Mouse (Mus musculus) ZHBTc4 (cell line): ENCODE measurements at regions not wholly inside any gene's neighbourhood (a gene's known extent, or its start where the extent isn't known, plus 50 kb on each side); places are given as distances from the start of the nearest gene placed in this dataset.
A peak's percentile ranks its signal among the peaks of the same experiment; 100 is the strongest.
"Not testable (repeated sequence)": the region's sequence is repeated elsewhere in the genome, so short reads cannot be mapped to it uniquely, and the experiment has no call there.

Experiments
- DNase-seq: peaks from one replicate; pipeline ENCODE4 v3.0.0-alpha.2; 2011; ENCODE audit warnings: low read depth, low spot score

DNA sequence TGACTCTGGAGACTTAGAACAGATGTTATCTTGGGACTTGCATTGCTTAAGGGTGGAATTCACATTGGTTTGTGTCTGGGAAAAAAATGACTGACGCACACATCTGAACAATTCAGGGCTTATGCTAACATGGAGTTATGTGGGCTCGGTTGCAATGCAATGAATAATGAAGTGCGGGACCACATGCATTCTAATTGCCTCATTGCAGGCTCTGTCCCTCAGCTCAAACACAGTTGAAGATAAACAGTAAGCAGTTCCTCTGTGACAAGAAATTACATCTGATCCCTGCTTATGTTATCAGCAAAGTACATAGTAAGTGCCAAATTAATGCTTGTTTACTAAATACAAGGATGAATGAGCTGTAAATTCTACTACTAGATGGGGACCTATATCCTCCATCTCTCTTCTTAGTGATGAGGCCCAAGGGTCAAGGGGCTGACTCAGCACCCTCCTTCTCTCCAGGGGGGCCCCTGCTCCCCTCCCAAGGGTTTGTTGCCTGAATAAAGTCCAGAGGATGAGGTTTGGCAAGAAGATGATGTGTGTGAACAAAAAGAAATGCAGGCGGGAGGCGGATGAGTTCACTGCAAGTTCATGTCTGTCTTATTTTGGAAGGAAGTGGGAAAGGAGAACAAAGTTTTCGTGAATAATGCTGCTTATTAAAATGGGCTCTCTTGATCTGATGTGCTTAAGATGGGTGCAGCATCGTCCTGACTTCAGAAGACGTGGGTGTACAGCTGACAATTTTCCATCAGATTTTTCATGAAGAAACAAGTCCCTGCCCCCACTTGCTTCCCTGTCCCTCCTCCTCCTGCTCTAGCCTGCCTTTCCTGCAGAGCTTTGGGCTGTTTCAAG, 533.1 kb downstream of the Shisa9 start:
- no peak for DNase-seq

GRCm38 (mm10) chr16:12518264-12518663, 534.4 kb downstream of the Shisa9 start:
- no peak for DNase-seq

DNA sequence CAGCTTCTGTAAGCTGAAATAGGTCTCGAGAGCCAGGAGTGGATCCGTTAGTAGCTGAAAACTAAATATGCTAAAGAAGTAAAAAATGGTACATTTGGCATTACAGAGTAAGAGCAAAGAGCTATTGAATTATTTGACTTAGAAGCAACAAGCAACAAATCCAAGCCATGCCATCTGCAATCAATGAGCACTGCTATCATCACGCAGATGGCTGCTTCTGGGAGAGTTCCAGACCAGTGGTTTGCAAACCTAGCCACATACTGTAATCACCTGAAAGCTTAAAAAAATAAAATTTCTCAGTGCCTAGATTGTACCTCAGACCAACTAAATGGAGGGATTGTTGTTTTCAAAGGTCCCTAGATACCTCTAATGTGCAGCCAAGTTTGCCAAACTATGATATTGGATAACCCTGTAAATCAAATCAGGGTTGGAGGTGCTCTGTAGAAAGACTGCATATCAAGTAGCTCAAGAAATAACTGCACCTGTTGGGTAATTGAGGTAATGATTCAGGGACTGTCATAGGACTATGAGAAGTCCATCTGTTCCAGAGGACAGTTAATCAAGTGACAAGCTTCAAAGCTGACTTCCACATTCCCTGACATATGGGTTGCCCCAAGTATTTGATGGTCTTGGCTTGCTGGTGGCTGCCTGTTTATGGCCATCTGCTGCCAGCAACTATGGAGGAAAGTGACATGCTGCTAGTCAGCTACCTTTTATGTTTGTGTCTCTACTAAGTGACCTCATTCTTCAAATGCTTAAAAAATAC, 538.0 kb downstream of the Shisa9 start:
- DNase-seq, result no peak

DNA sequence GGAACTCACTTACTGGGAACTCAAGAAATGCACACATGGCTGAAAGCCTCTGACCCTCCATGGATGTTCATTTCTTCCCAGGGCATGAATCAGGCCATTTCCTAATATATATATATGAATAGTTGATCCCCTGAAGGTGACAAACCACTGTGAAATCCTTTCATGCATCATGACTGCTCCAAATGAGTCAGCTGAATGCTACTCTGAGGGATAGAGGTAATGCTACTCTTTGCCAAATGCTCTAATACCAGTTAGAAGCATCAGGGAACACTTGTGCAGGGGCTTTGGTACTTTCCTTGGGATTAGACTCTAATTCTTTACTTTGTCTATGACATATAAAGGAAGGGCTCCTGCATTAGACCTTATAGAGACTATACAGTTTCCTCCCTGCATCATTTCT, 561.0 kb upstream of the Ercc4 start:
- DNase-seq, result no peak

- peak; percentile 58 for DNase-seq
These were observed 520.6 kb upstream of the Ercc4 start for GRCm38 (mm10) chr16:12588889-12589288.

DNA sequence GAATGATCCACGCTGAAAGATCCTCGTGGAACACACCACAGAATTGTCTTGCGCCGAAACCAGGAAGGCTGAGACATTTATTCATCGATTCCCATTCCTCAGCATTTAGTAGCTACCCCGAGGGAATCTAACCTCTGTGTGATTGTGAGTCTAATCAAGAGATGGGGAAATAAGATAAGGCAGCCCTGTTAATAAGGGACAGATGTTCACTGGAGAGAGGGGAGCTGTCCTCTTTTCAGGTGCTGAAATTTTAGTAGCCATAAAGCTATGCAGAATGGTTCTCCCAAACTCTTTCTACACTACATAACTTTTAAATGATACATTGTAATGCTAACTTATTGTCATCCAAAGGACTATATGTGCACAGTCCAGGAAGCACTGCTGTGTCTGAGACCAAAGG, 501.2 kb upstream of the Ercc4 start:
- peak; percentile 54 for DNase-seq

DNA sequence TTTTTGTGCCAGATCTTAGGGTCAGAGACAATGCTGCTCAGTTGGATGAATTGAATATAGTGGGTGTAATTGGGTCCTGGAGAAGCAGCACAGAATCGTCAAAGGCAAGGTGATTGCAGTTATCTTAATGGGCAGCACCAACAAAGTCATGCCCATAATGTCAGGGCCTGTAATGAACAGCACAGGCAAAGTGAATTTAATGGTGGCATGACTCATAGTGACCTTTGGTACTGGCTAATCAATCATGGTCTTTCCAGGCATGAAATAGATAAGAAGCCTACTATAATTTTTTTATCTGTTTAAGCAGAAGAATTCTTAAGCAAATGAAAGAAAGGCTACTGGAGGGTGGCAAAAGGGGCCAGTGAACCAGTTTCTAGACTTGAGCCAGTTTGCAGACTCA, 498.4 kb upstream of the Ercc4 start:
- no peak for DNase-seq

DNA sequence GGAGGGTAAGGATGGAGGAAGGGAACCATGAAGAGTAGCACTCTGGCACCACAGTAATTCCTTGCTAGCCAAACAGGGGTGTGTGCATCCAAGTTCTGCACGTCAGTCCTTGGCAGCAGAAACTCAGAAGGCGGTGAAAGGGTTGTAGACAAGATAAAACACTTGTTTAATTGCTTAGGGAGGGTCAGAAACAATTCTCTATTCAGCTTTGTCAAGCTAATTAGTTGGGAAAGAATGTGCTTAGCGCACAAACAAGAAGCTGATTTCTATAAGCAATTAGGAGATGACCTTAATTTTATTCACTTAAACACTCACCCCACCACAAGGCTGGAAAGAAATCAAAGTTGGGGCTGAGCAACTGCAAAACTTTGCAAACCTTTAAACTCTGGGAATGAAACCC, 491.7 kb upstream of the Ercc4 start:
- DNase-seq, result no peak

- peak; percentile 91 for DNase-seq
These were observed 477.0 kb upstream of the Ercc4 start for GRCm38 (mm10) chr16:12632533-12632932.

GRCm38 (mm10) chr16:12638971-12639640, 470.4 kb upstream of the Ercc4 start:
- no peak for DNase-seq

- no peak for DNase-seq
These were observed 466.4 kb upstream of the Ercc4 start for GRCm38 (mm10) chr16:12643053-12643452.

DNA sequence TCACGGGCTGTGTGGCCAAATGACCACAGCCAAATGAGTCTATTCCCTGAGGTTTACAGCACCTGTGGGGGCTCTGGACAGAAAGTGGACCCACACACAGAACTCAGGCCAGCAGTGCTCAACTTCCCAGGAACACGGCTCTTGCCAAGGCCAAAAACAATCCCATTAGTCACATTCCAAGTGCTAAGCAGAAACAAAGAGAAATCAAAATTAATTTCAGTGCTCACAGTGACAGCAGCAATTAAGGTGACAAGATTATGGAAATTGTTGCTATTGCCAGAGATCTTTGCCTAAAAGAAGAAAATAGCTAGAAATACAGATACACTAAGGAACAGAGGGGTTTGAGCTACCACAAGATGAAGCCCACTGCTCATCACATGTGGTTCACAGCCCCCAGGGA, 464.9 kb upstream of the Ercc4 start:
- no peak for DNase-seq

DNA sequence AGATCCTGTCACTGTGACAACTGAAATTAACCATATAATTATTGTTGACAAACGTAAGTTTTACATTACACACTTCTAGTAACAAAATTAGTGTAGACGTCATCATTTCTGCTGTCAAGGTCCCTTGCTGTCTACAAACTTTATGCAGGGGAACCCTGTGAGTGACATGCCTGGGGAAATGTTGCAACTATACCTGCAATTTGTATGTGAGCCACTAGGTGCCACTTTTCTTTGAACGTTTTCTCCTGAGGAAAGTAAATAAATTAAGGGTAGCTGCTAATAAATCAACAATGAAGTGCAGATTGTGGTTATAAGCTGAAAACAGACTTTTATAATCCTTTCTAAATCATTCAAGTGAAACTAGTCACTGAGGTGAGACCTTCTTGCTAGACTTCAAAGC, 457.3 kb upstream of the Ercc4 start:
- peak; percentile 30 for DNase-seq

DNA sequence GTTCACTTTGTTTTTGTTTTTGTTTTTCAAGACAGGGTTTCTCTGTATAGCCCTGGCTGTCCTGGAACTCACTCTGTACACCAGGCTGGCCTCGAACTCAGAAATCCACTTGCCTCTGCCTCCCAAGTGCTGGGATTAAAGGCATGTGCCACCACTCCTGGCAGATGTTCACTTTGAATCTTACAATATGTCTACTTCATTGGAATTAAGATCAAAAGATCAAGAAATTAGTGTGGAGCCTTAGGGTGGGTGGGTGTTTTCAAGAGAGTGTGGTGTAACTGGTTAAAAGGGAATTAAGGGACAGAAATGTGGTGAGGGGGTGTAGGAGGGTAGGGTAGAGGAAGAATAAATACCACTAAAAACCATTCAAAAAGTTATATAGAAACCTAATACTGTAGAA, 435.8 kb upstream of the Ercc4 start:
- not testable (repeated sequence) for DNase-seq

DNA sequence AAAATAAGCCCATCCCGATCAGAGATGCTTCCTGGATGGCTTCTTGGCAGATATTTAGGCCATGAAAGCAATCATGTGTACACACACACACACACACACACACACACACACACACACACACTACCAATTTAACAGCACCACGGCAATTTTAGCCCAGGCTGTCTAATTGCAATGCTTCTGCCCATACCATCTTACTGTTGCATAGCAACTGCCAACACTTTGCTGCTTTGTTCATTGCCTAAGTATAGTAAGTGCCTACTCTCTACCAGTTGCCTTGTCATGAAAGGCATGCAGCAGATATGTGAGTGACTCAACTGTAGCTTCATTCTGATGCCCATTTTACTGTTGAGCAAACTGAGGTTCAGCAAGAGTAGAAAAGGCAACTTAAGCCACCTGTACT, 428.0 kb upstream of the Ercc4 start:
- no peak for DNase-seq

GRCm38 (mm10) chr16:12685816-12686215, 423.7 kb upstream of the Ercc4 start:
- DNase-seq, result no peak

GRCm38 (mm10) chr16:12691776-12692175, 417.7 kb upstream of the Ercc4 start:
- peak; percentile 75 for DNase-seq

DNA sequence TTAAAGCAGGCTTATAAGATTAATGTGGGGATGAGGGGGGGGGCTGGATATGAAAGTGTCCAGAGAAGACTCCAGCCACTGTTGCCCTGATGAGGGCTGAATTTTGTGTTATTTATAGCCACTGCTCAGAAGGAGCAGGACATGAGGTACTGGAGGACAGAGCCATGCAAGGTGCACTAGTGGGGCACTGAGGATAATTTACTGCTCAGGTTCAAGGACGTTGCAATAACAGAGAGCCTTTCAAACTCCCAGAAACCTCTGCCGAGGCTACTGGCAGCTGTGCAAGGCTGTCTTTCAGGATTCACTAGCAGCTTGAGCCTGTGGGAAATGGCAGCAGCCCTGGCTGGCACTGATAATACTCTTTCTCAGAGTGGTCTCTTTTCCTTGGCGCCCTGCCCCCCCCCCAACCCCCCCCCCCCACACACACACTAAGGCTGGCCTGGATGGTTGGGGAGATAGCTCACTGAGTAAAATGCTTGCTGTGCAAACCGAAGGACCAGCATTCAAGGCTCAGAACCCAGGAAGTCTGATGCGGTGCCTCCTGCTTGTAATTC, 416.7 kb upstream of the Ercc4 start:
- DNase-seq, result no peak

- peak; percentile 6 for DNase-seq
These were observed 416.1 kb upstream of the Ercc4 start for GRCm38 (mm10) chr16:12693346-12693745.

DNA sequence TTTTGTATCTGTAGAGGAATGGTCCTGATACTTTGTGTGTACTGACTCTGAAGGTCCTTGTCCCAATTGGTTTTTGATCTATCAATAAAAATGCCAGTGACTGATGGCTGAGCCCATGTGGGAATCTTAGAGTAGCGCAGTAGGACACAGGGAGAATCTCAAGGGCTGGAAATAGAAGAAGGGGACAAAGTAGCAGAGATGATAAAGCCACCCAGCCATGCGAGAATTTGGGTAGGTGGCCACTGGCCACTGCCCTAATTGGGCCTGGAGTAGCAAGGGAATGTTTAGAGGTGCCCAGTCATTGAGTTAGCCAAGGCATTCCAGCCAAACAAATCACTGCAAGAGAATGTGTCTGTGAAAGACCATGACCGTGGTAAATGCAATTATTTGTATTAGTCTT, 414.8 kb upstream of the Ercc4 start:
- no peak for DNase-seq

DNA sequence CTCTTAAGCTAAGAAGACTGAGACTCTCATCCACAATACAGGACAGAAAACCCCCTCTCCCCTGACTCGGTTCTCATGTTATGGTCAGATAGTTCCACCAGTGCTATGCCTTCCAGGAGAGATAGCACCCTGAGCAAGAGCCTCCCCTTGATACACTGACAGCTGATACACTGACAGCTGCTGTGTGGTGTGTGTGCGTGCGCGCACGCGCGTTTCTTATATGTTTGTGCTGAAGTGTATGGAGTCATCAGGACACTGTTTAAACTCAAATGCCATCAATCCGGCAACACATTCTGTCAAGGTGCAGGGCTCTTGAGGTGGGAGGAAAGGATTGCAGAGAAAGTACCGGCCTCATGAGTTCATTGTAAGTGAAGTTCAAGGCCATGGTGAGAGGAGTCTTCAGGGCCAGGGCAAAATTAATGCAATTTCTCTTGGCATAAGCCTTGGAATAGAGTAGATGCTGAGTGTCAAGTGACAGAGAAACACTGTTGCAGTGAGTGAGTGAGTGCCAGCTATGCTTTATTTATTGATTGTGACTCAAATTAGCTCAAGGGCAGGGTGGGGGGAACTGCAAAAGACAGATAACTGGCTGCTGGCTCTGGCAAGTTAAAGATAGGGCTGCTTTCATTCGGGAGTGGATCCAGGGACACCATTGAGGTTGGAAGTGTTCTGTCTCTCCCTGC, 412.4 kb upstream of the Ercc4 start:
- no peak for DNase-seq

DNA sequence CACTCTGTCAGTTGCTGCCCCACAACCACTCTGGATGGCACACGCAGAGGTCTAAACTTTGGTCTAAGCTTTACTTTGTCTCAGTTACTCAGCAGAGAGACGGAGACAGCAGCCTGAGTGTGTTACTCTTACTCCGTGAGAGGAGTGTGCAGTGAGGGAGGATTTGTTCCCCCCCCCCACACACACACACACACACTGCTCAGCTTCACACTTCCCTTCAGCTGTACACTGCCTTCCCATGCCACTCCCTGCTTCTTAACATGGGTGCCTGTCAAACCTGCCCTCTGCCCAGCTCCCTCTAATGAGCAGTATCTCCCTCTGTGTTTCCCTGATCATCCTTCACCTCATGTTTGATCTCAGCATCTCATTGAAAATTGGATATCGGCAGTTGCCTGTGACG, 409.9 kb upstream of the Ercc4 start:
- DNase-seq, result no peak
